Mouse (Mus musculus) hindbrain, embryonic 15.5 days (tissue): ENCODE data around the gene Banp. TPM values are rescaled to one million over a fixed set of nuclear protein-coding genes. Genes with fewer than 3 reads are reported as not detected.

Experiments used
- ATAC-seq: fragments of 200-750 bp; cut with Nextera tagmentation; 2 replicates; pipeline ENCODE4 v1.8.0; 2017; ENCODE audit warnings: low read depth, moderate number of reproducible peaks, moderate TSS enrichment; ENCODE audit not compliant: low FRiP score
- H3K27ac ChIP-seq: fragments of 300-500 bp; sonication (generic); replicated peaks from 2 replicates; pipeline ENCODE4 v1.5.1; 2015; ENCODE audit warnings: mild to moderate bottlenecking, inconsistent platforms
- H3K27me3 ChIP-seq: fragments of 300-500 bp; sonication (generic); 2 replicates; pipeline ENCODE4 v1.6.1; 2015; ENCODE audit warnings: control low read depth, inconsistent platforms
- H3K36me3 ChIP-seq: fragments of 300-500 bp; sonication (generic); 2 replicates; pipeline ENCODE4 v1.6.1; 2015; ENCODE audit warnings: control low read depth, inconsistent platforms
- H3K4me1 ChIP-seq: fragments of 300-500 bp; sonication (generic); replicated peaks from 2 replicates; pipeline ENCODE4 v1.6.1; 2015; ENCODE audit warnings: control low read depth, inconsistent platforms
- H3K4me2 ChIP-seq: fragments of 300-500 bp; sonication (generic); 2 replicates; pipeline ENCODE4 v1.6.1; 2015; ENCODE audit warnings: moderate library complexity, mild to moderate bottlenecking, inconsistent platforms
- H3K4me3 ChIP-seq: fragments of 300-500 bp; sonication (generic); 2 replicates; pipeline ENCODE4 v1.5.1; 2015; ENCODE audit warnings: mild to moderate bottlenecking, inconsistent platforms
- H3K9ac ChIP-seq: fragments of 300-500 bp; sonication (generic); 2 replicates; pipeline ENCODE4 v1.6.1; 2015; ENCODE audit warnings: inconsistent platforms
- H3K9me3 ChIP-seq: fragments of 300-500 bp; sonication (generic); 2 replicates; pipeline ENCODE4 v1.6.1; 2016; ENCODE audit warnings: control low read depth, inconsistent platforms
- WGBS: fragments of 180-500 bp; shearing (Covaris S2); methylation state at CpG from one replicate; pipeline ENCODE4 v1.1.7; 2015; 5-methylcytosine and 5-hydroxymethylcytosine counted together
- polyA plus RNA-seq: library from polyadenylated mRNA; unstranded; fragments of >200 nt; fragmentation: Nextera tagmentation; extraction: Ambion mirVana; gene quantifications from 2 replicates; pipeline ENCODE4 v1.2.1, GENCODE M21; 2015

The Banp gene
- polyA plus RNA-seq, 1 experiment from 2014 or later = 59.1 TPM

DNA sequence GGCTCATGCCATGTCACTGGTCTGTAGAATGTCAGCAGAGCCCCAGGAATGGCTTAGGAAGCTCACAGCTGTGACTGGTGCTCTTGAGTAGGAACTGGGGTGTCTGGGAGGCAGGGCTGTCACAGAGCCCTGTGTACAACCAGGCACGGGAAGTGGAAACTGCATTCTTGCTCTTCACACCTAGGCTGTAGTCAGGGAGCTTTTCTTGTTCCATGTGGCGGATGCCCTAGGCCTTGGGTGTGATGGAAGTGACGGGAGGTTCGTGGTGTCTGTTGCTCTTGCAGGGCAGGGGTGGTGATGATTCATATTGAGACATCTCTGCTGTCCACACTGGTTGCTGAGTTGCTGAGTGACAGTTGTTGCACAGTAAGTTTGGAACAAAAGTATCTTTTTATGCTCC, 45.6 kb downstream of the Banp start:
- H3K27me3 ChIP-seq = no peaks in the 10 kb centered on the region
- no peak overlapping the region for H3K4me3 ChIP-seq
- WGBS = 80% methylated on average over 4 of the region's 4 CpGs
- no peaks in the 10 kb centered on the region for H3K9me3 ChIP-seq
- H3K4me1 ChIP-seq = 0 out of 2 replicates have a peak, but pooled peaks cover 2% of the 10 kb centered on the region
- H3K4me2 ChIP-seq = no peak overlapping the region
- no peak for ATAC-seq
- no peak overlapping the region for H3K27ac ChIP-seq
- no peak overlapping the region for H3K9ac ChIP-seq
- peaks cover 32% of the 10 kb centered on the region for H3K36me3 ChIP-seq

- no peak for ATAC-seq
- Histone ChIP-seq H3K4me1 (0 out of 2 replicates have a peak, but pooled peaks cover 2% of the 10 kb centered on the region), H3K27ac (no peak overlapping the region), H3K9ac (no peak overlapping the region), H3K36me3 (peaks cover 39% of the 10 kb centered on the region), H3K4me3 (no peak overlapping the region), H3K27me3 (no peaks in the 10 kb centered on the region), H3K9me3 (no peaks in the 10 kb centered on the region), H3K4me2 (no peak overlapping the region)
- WGBS = 87% methylated on average over 3 of the region's 3 CpGs
Observed at GRCm38 (mm10) chr8:121995895-121996294, 46.3 kb downstream of the Banp start.

- 96% methylated on average over 4 of the region's 4 CpGs for WGBS
- H3K4me3 ChIP-seq = no peak overlapping the region
- no peak overlapping the region for H3K27ac ChIP-seq
- no peaks in the 10 kb centered on the region for H3K27me3 ChIP-seq
- peaks cover 32% of the 10 kb centered on the region for H3K36me3 ChIP-seq
- H3K4me2 ChIP-seq = no peak overlapping the region
- no peaks in the 10 kb centered on the region for H3K9me3 ChIP-seq
- ATAC-seq = no peak
- H3K9ac ChIP-seq = no peak overlapping the region
- peaks cover 4% of the 10 kb centered on the region; the same call in 1 of the 2 replicates for H3K4me1 ChIP-seq
Observed at GRCm38 (mm10) chr8:121998631-121999030, 49.1 kb downstream of the Banp start.

DNA sequence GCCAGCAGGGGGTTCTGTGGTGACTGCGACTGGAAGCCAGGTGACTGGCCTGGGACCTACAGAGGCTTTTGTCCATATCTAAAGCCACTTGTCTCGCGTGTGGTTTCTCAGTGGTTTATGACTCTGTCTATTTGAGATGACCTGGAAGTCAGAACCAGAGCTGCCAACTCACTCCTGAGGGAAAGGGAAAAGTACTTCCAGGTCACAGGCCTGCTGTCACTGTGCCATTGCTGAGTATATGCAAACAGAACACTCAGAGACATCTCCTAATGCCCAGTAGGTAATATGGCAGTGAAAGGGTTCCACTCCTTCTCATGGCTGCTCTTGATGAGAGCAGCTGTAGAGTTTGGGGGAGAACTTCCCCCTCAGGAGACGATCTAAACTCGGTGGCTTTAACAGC, 49.7 kb downstream of the Banp start:
- Histone ChIP-seq H3K4me1 (peaks cover 9% of the 10 kb centered on the region; the same call in 1 of the 2 replicates), H3K9me3 (no peaks in the 10 kb centered on the region), H3K36me3 (peaks cover 32% of the 10 kb centered on the region), H3K9ac (no peak overlapping the region), H3K27me3 (no peaks in the 10 kb centered on the region), H3K4me2 (no peak overlapping the region), H3K4me3 (no peak overlapping the region), H3K27ac (no peak overlapping the region)
- WGBS = 96% methylated on average over 5 of the region's 5 CpGs
- no peak for ATAC-seq

DNA sequence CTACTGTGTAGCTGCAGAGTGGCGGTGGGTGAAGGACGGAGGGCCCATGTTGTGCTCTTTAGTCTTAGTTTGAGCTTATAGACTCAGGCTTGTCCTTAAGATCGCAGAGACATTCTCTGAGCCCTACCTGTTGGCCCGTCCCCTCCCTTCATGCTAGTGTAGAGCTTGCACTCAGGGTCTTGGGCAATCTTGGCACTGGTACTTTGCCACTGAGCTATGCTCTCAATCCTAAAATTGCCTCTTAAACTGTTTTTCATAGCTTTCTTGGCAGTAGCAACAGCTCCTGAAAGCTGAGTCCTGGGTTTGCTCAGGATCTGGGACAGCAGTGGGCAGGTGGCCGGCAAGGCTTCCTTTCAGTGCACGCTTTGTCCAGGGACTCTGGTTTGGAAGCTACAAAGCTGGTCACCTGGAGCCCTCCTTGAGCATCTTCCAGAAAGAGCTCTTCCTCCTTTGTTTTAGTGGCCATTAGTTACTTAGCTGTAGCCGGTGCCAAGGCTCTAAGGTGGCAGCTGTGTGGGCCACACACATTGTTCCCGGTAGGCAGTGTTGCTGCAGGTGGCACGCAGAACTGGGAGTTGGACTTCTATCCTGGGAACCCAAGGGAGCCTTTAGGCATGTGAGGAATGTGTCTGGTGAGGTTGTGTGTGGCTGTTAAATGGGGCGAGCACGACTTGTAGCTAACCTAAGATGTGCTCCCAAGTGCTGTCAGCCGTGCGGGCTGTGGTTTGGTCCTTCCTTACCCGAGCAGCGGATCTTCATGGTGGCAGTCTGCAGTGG, 52.0 kb downstream of the Banp start:
- Histone ChIP-seq H3K27me3 (no peaks in the 10 kb centered on the region), H3K4me3 (no peak overlapping the region), H3K9me3 (no peaks in the 10 kb centered on the region), H3K36me3 (peaks cover 30% of the 10 kb centered on the region), H3K27ac (no peak overlapping the region), H3K4me2 (no peak overlapping the region), H3K9ac (no peak overlapping the region), H3K4me1 (peaks cover 8% of the 10 kb centered on the region; the same call in 1 of the 2 replicates)
- WGBS = 88% methylated on average over 15 of the region's 15 CpGs
- ATAC-seq = no peak

DNA sequence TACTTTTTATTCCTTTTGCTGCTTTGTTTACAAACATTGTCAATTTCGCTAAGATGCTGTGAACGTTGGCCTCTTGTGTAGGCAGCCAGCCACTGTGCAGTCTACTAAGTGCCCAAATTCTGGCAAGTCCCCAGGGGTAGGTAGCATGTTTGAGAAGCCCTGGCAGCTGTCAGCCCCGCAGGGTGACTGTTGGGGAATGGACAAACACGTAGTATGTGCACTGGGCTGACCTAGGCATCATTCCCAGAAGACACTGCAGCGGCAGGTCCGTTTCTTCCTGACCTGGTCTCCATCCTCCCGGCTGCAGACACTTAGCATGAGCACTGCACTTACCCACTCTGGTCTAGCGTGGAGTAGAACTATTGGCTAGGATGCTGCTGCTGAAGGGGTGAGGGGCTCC, 54.1 kb downstream of the Banp start:
- no peak overlapping the region for H3K4me2 ChIP-seq
- H3K4me1 ChIP-seq = peaks cover 8% of the 10 kb centered on the region; the same call in 1 of the 2 replicates
- H3K36me3 ChIP-seq = peaks cover 31% of the 10 kb centered on the region
- H3K27me3 ChIP-seq = no peaks in the 10 kb centered on the region
- H3K9me3 ChIP-seq = no peaks in the 10 kb centered on the region
- WGBS = 69% methylated on average over 8 of the region's 8 CpGs
- H3K4me3 ChIP-seq = no peak overlapping the region
- H3K27ac ChIP-seq = no peak overlapping the region; the same call in 1 of the 2 replicates
- no peak overlapping the region for H3K9ac ChIP-seq
- ATAC-seq = no peak

- 80% methylated on average over 5 of the region's 5 CpGs for WGBS
- Histone ChIP-seq H3K36me3 (peaks cover 32% of the 10 kb centered on the region), H3K4me3 (no peak overlapping the region), H3K9ac (no peak overlapping the region), H3K4me2 (no peak overlapping the region), H3K9me3 (no peaks in the 10 kb centered on the region), H3K27ac (no peak overlapping the region; the same call in 1 of the 2 replicates), H3K27me3 (no peaks in the 10 kb centered on the region), H3K4me1 (peaks cover 8% of the 10 kb centered on the region; the same call in 1 of the 2 replicates)
- ATAC-seq = no peak
Observed at GRCm38 (mm10) chr8:122004131-122004530, 54.6 kb downstream of the Banp start.

DNA sequence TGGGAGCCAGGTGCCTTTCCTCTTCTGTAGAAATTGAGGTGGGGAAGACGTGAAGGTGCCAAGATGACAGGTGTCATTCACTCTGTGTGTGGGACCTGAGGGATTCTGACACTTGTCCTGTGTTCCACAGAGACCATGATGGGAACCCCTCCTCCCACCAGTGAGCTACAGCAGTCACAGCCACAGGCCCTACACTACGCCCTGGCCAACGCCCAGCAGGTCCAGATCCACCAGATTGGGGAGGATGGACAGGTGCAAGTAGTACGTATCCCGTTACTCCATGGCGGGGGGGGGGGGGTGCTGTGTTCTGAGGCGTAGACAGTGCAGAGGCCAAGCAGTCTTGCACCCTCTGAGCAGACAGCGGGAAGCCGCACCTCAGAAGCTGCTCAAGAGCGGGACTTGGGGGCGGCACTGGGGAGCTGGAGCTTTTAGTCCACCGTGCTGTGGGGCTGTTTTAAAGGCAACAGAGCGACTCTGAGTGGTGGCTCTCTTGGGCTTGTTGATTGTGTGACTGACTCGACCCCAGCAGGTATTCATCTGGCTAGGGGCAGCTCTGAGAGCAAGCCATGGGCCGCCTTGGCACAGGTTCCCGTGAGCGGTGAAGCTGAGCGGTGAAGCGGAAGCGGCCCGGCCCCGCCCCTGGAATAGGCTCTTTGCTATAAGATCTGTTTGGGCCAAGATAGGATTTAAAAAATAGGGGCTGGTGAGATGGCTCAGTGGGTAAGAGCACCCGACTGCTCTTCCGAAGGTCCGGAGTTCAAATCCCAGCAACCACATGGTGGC, 56.1 kb downstream of the Banp start:
- Histone ChIP-seq H3K9ac (no peak overlapping the region), H3K4me3 (no peak overlapping the region), H3K4me2 (no peak overlapping the region), H3K27ac (no peak overlapping the region), H3K36me3 (peaks cover 26% of the 10 kb centered on the region), H3K9me3 (no peaks in the 10 kb centered on the region), H3K4me1 (peaks cover 8% of the 10 kb centered on the region; the same call in 1 of the 2 replicates), H3K27me3 (no peaks in the 10 kb centered on the region)
- WGBS = 81% methylated on average over 25 of the region's 25 CpGs
- ATAC-seq = peak; percentile 23; the same call in 1 of the 2 replicates

DNA sequence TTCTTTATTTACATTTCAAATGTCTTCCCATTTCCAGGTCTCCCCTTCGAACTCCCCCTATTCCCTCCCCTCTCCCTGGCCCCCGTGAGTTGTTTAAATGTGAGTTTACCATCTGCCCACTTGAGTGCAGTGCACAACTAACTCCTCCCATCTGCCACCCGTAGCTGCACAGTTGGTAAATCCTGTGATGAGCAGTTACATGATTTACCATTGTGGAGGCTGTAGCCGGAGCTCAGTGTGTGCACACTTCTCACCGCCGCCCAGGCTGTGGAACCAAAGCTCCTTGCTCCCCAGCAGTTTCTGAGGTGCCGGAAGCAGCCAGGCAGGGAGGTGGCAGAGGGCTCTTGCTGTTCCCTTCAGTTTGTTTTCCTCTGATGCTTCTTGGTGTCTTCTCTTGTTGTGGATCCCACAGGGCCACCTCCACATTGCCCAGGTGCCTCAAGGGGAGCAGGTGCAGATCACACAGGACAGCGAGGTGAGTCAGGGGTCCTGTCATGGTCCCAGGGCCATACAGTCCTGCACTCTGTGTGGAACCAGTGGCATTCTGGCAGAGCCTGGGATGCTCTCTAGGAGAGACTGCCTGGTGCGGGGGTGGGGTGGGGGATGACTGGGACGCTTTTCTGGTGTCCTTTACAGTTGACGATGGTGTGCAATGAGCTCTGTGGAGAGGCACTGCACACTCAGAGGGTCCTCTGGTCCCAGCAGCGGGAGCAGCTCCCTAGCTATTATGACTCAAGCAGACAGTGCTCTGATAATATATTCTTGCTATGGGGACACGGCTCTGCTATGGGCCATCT, 57.3 kb downstream of the Banp start:
- Histone ChIP-seq H3K4me1 (peaks cover 13% of the 10 kb centered on the region), H3K36me3 (peaks cover 19% of the 10 kb centered on the region), H3K27me3 (no peaks in the 10 kb centered on the region), H3K9ac (no peak overlapping the region), H3K9me3 (no peaks in the 10 kb centered on the region), H3K27ac (0 out of 2 replicates have a peak overlapping the region, but pooled peaks have one; percentile 2), H3K4me2 (0 out of 2 replicates have a peak overlapping the region, but pooled peaks have one; percentile 10), H3K4me3 (no peak overlapping the region)
- no peak for ATAC-seq
- WGBS = 79% methylated on average over 13 of the region's 13 CpGs

GRCm38 (mm10) chr8:122008395-122008794, 58.8 kb downstream of the Banp start:
- Histone ChIP-seq H3K27ac (no peak overlapping the region), H3K27me3 (no peaks in the 10 kb centered on the region), H3K4me2 (no peak overlapping the region), H3K9me3 (no peaks in the 10 kb centered on the region), H3K4me1 (peaks cover 13% of the 10 kb centered on the region), H3K36me3 (peaks cover 19% of the 10 kb centered on the region), H3K4me3 (no peak overlapping the region), H3K9ac (no peak overlapping the region)
- 91% methylated on average over 5 of the region's 5 CpGs for WGBS
- no peak for ATAC-seq

DNA sequence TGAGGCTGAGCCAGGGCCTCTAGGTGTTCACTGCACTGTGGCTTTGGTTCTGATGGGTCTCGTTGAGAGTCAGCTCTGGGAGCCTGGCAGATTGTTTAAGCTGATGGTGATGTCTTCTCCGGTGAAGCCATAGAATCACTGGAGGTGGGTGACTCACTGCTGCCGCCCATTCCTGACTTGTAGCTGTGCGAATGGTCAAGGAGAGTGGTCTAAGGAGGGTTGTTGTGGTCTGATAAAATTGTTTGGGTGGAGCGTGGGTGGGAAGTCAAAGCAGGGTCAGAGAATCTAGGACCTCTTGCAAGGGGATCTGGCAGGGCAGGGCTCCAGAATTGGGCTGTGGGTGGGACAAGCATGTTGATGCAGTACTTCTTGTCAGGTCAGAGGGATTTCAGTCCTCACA, 61.1 kb downstream of the Banp start:
- Histone ChIP-seq H3K9me3 (no peaks in the 10 kb centered on the region), H3K27ac (no peak overlapping the region), H3K4me1 (peaks cover 5% of the 10 kb centered on the region; the same call in 1 of the 2 replicates), H3K4me3 (no peak overlapping the region), H3K27me3 (no peaks in the 10 kb centered on the region), H3K4me2 (no peak overlapping the region), H3K9ac (no peak overlapping the region), H3K36me3 (peaks cover 19% of the 10 kb centered on the region)
- no peak for ATAC-seq
- 89% methylated on average over 5 of the region's 5 CpGs for WGBS
